Mouse (Mus musculus): ENCODE data around the gene Rbfox1. TPM values are rescaled to one million over a fixed set of nuclear protein-coding genes. Genes with fewer than 3 reads are reported as not detected.

Gene Rbfox1
- polyA plus RNA-seq, 1 experiment from 2014 or later: 52.1 TPM

- H3K27ac ChIP-seq: no peak overlapping the region
- H3K9ac ChIP-seq: no peak overlapping the region
- H3K36me3 ChIP-seq (ENCODE audit: poor library complexity, severe bottlenecking): no peaks in the 10 kb centered on the region
- peaks cover 18% of the 10 kb centered on the region for H3K27me3 ChIP-seq
- H3K4me1 ChIP-seq: no peaks in the 10 kb centered on the region
- H3K4me3 ChIP-seq: no peak overlapping the region
- no peaks in the 10 kb centered on the region for H3K9me3 ChIP-seq (replicated peaks)
- no peak for ATAC-seq
- H3K4me2 ChIP-seq: no peak overlapping the region
Observed at GRCm38 (mm10) chr16:7365878-7366277, 1480.7 kb downstream of the Rbfox1 start.

- H3K9me3 ChIP-seq (replicated peaks): no peaks in the 10 kb centered on the region
- H3K4me1 ChIP-seq: peaks cover 16% of the 10 kb centered on the region
- ATAC-seq: peak; percentile 86
- no peak overlapping the region for H3K4me2 ChIP-seq
- no peak overlapping the region for H3K9ac ChIP-seq
- H3K27me3 ChIP-seq: peaks cover 6% of the 10 kb centered on the region; the same call in 1 of the 2 replicates
- H3K27ac ChIP-seq: no peak overlapping the region
- 30% methylated on average over 3 of the region's 3 CpGs for WGBS
- H3K36me3 ChIP-seq (ENCODE audit: poor library complexity, severe bottlenecking): no peaks in the 10 kb centered on the region
- no peak overlapping the region for H3K4me3 ChIP-seq
Observed at GRCm38 (mm10) chr16:7374146-7374545, 1489.0 kb downstream of the Rbfox1 start.

- Histone ChIP-seq H3K27me3 (peaks cover 6% of the 10 kb centered on the region; the same call in 1 of the 2 replicates), H3K4me1 (peaks cover 16% of the 10 kb centered on the region), H3K9ac (no peak overlapping the region), H3K4me3 (no peak overlapping the region), H3K36me3 (ENCODE audit: poor library complexity, severe bottlenecking) (no peaks in the 10 kb centered on the region), H3K9me3 (replicated peaks) (no peaks in the 10 kb centered on the region), H3K27ac (peak overlapping the region; percentile 59), H3K4me2 (no peak overlapping the region)
- 13% methylated on average over 2 of the region's 2 CpGs for WGBS
- ATAC-seq: peak; percentile 90
Observed at GRCm38 (mm10) chr16:7374674-7375073, 1489.5 kb downstream of the Rbfox1 start.

- no peak overlapping the region for H3K4me3 ChIP-seq
- no peaks in the 10 kb centered on the region for H3K27me3 ChIP-seq
- no peaks in the 10 kb centered on the region for H3K36me3 ChIP-seq (ENCODE audit: poor library complexity, severe bottlenecking)
- no peak for ATAC-seq
- no peaks in the 10 kb centered on the region for H3K9me3 ChIP-seq (replicated peaks)
- no peak overlapping the region for H3K9ac ChIP-seq
- H3K4me1 ChIP-seq: peaks cover 2% of the 10 kb centered on the region; the same call in 1 of the 2 replicates
- no peak overlapping the region for H3K27ac ChIP-seq
- no peak overlapping the region for H3K4me2 ChIP-seq
Observed at GRCm38 (mm10) chr16:7396101-7396500, 1510.9 kb downstream of the Rbfox1 start.

- Histone ChIP-seq H3K27me3 (no peaks in the 10 kb centered on the region), H3K4me1 (peaks cover 19% of the 10 kb centered on the region), H3K9me3 (replicated peaks) (no peaks in the 10 kb centered on the region), H3K9ac (no peak overlapping the region), H3K4me2 (no peak overlapping the region), H3K27ac (peak overlapping the region; percentile 26; the same call in 1 of the 2 replicates), H3K36me3 (ENCODE audit: poor library complexity, severe bottlenecking) (no peaks in the 10 kb centered on the region), H3K4me3 (no peak overlapping the region)
- WGBS: 16% methylated on average over 6 of the region's 6 CpGs
- peak; percentile 76; the same call in 1 of the 2 replicates for ATAC-seq
Observed at GRCm38 (mm10) chr16:7404766-7405492, 1519.8 kb downstream of the Rbfox1 start.

- no peaks in the 10 kb centered on the region for H3K27me3 ChIP-seq
- no peaks in the 10 kb centered on the region for H3K9me3 ChIP-seq (replicated peaks)
- H3K4me3 ChIP-seq: no peak overlapping the region
- ATAC-seq: no peak
- no peak overlapping the region for H3K27ac ChIP-seq
- peaks cover 14% of the 10 kb centered on the region for H3K4me1 ChIP-seq
- H3K4me2 ChIP-seq: no peak overlapping the region
- no peak overlapping the region for H3K9ac ChIP-seq
- 41% methylated on average over 12 of the region's 12 CpGs for WGBS
- H3K36me3 ChIP-seq (ENCODE audit: poor library complexity, severe bottlenecking): no peaks in the 10 kb centered on the region
Observed at GRCm38 (mm10) chr16:7407862-7408640, 1522.9 kb downstream of the Rbfox1 start.

DNA sequence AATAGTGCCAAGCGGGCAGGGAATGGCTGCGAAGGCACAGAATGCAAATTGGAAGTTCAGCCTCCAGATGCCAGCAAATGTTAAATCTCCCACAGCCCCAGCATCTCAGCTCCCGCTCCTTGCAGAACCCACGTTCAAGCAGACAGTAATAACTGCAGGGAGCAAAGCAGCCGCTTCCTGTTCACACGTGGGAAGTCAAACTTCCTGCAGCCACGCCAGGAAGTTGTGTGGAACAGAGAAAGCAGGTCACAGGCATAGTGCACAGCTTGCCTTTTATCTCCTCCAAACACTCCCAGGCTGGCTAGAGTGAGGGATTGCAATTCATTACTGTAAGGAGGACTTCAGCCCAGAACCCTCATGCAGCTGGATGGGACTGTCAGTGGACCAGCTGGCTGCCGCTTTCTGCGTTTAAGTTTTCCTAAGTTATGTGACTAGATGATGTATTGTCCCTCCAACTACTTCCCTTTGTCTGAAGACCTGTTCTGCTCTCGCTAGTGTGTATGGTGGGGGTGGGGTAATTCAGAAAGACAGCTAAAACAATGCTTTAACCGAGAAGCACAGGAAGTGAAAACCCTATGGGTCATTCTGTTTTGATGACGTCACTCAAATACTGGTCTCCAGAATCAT lies 1534.6 kb downstream of the Rbfox1 start:
- Histone ChIP-seq H3K9ac (no peak overlapping the region), H3K27me3 (no peaks in the 10 kb centered on the region), H3K4me2 (no peak overlapping the region), H3K9me3 (replicated peaks) (no peaks in the 10 kb centered on the region), H3K4me3 (no peak overlapping the region), H3K36me3 (ENCODE audit: poor library complexity, severe bottlenecking) (no peaks in the 10 kb centered on the region), H3K4me1 (peaks cover 5% of the 10 kb centered on the region; the same call in 1 of the 2 replicates), H3K27ac (no peak overlapping the region)
- 40% methylated on average over 12 of the region's 12 CpGs for WGBS
- peak; percentile 27; the same call in 1 of the 2 replicates for ATAC-seq

- no peak for ATAC-seq
- no peaks in the 10 kb centered on the region for H3K9me3 ChIP-seq (replicated peaks)
- 81% methylated on average over 3 of the region's 3 CpGs for WGBS
Observed at GRCm38 (mm10) chr16:7425386-7426089, 1540.4 kb downstream of the Rbfox1 start.

GRCm38 (mm10) chr16:7433296-7433695 lies 1548.1 kb downstream of the Rbfox1 start:
- Histone ChIP-seq H3K36me3 (ENCODE audit: poor library complexity, severe bottlenecking) (no peaks in the 10 kb centered on the region), H3K4me3 (no peak overlapping the region), H3K27ac (no peak overlapping the region), H3K4me1 (no peaks in the 10 kb centered on the region), H3K27me3 (no peaks in the 10 kb centered on the region), H3K9me3 (replicated peaks) (no peaks in the 10 kb centered on the region), H3K9ac (no peak overlapping the region), H3K4me2 (no peak overlapping the region)
- no peak for ATAC-seq
- WGBS: 92% methylated on average over 6 of the region's 6 CpGs

More at GRCm38 (mm10) chr16:7425386-7426089, 1540.4 kb downstream of the Rbfox1 start:
- Histone ChIP-seq H3K36me3 (ENCODE audit: poor library complexity, severe bottlenecking) (no peaks in the 10 kb centered on the region), H3K9ac (no peak overlapping the region), H3K4me1 (no peaks in the 10 kb centered on the region), H3K4me3 (no peak overlapping the region), H3K27me3 (no peaks in the 10 kb centered on the region), H3K4me2 (no peak overlapping the region), H3K27ac (no peak overlapping the region)

- Histone ChIP-seq H3K9me3 (replicated peaks) (no peaks in the 10 kb centered on the region), H3K4me1 (peaks cover 28% of the 10 kb centered on the region), H3K36me3 (ENCODE audit: poor library complexity, severe bottlenecking) (no peaks in the 10 kb centered on the region), H3K27ac (peak overlapping the region; percentile 84; the same call in 1 of the 2 replicates), H3K4me2 (no peak overlapping the region), H3K27me3 (no peaks in the 10 kb centered on the region), H3K9ac (no peak overlapping the region), H3K4me3 (no peak overlapping the region)
- no peak for ATAC-seq
- 74% methylated on average over 1 of the region's 1 CpGs for WGBS
Observed at GRCm38 (mm10) chr16:7446791-7447290, 1561.7 kb downstream of the Rbfox1 start.

DNA sequence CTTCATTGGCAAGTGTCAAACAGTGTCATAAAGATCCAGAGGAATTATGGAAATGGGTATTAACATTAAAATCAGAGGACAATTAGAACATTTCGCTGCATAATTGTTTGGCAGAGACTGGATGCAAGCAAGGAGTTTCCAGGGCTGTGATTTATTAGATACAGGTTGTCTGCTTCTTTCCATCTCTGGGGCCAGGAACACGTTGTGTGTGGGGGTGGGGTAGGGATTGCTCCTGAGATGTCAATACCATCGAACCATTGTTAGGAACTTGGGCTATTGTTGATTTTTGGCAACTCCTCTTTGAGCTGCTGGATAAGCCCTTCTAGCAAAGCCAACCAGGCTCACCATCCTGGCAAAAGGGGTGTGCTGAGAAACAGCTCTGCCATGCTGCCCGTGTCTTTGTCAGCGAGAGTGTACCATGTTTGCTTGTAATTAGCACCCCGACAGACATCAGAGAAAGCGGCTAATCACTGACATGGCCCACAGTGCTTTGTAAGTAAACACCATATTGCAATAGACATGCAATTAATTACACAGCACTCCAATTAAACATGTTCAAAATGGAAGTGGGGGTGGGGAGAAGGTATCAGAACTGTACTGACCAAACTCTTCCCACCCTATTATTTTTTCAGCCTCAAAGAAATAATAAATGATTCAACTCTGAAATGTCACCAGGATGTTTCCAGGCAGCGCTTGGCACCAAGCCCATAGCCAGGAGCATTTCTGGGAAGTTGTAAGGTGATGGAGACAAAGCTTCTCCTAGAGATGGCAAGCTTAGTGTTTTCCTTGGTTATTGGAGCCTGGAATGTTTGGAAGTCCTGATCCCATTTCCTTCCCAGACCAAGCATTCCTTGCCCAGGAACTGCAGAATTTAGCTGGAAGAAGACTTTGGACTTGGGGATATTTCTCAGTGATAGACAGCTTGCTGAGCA lies 1562.8 kb downstream of the Rbfox1 start:
- ATAC-seq: peak; percentile 97
- peak overlapping the region; percentile 84 for H3K27ac ChIP-seq

More for the DNA sequence above, 1562.8 kb downstream of the Rbfox1 start:
- no peak overlapping the region for H3K9ac ChIP-seq
- no peak overlapping the region for H3K4me3 ChIP-seq
- WGBS: 25% methylated on average over 8 of the region's 8 CpGs
- peaks cover 28% of the 10 kb centered on the region for H3K4me1 ChIP-seq
- H3K4me2 ChIP-seq: peak overlapping the region; percentile 4; the same call in 1 of the 2 replicates
- no peaks in the 10 kb centered on the region for H3K36me3 ChIP-seq (ENCODE audit: poor library complexity, severe bottlenecking)
- no peaks in the 10 kb centered on the region for H3K9me3 ChIP-seq (replicated peaks)
- no peaks in the 10 kb centered on the region for H3K27me3 ChIP-seq

All from forebrain, embryonic 13.5 days (tissue).